Mouse (Mus musculus) adrenal gland, adult (tissue): ENCODE data around the gene Lhx1.

Experiments used
- DNase-seq, 2 experiments: peaks; one replicate each; pipeline ENCODE4 v3.0.0; 2022 to 2023; ENCODE audit warnings: low spot score in 1 of 2; ENCODE audit not compliant: inconsistent age in 2 of 2

The Lhx1 gene

GRCm38 (mm10) chr11:84526976-84527860 lies 1.9 kb upstream of the Lhx1 start:
- DNase-seq = no peak

GRCm38 (mm10) chr11:84526451-84526850 lies 1.1 kb upstream of the Lhx1 start:
- DNase-seq = no peak

- no peak for DNase-seq
Observed at GRCm38 (mm10) chr11:84524511-84525270, 644 bp downstream of the Lhx1 start.

GRCm38 (mm10) chr11:84523841-84524510 lies 1.4 kb downstream of the Lhx1 start:
- peak in 1 of 2 experiments; percentile 56 for DNase-seq

- peak in 1 of 2 experiments; percentile 52 for DNase-seq
Observed at GRCm38 (mm10) chr11:84523321-84523831, 2.0 kb downstream of the Lhx1 start.

- peak; percentile 83 to 95 for DNase-seq
Observed at GRCm38 (mm10) chr11:84522577-84523320, 2.6 kb downstream of the Lhx1 start.

GRCm38 (mm10) chr11:84521751-84522299 lies 3.5 kb downstream of the Lhx1 start:
- no peak for DNase-seq

- DNase-seq = no peak
Observed at GRCm38 (mm10) chr11:84521071-84521390, 4.3 kb downstream of the Lhx1 start.

- no peak for DNase-seq
Observed at GRCm38 (mm10) chr11:84520269-84521070, 4.9 kb downstream of the Lhx1 start.

GRCm38 (mm10) chr11:84519576-84520268 lies 5.6 kb downstream of the Lhx1 start:
- no peak for DNase-seq

GRCm38 (mm10) chr11:84519036-84519435 lies 6.3 kb downstream of the Lhx1 start:
- peak in 1 of 2 experiments; percentile 29 for DNase-seq

GRCm38 (mm10) chr11:84518261-84518660 lies 7.1 kb downstream of the Lhx1 start:
- no peak for DNase-seq

GRCm38 (mm10) chr11:84517431-84517830 lies 7.9 kb downstream of the Lhx1 start:
- DNase-seq = no peak

GRCm38 (mm10) chr11:84516501-84517240 lies 8.7 kb downstream of the Lhx1 start:
- no peak for DNase-seq

- DNase-seq = peak; percentile 97 to 99
Observed at GRCm38 (mm10) chr11:84513171-84514116, 11.9 kb downstream of the Lhx1 start, which contains the start of gene Aatf. Aatf (minus strand) TSS chr11:84513522.

GRCm38 (mm10) chr11:84512031-84512430 lies 13.3 kb downstream of the Lhx1 start:
- DNase-seq = peak in 1 of 2 experiments; percentile 30

GRCm38 (mm10) chr11:84504296-84504695 lies 21.0 kb downstream of the Lhx1 start:
- DNase-seq = no peak
